Mouse (Mus musculus) heart, adult 10 weeks (tissue): ENCODE measurements around the gene Nufip1. TPM values are rescaled to one million over a fixed set of nuclear protein-coding genes. Genes with fewer than 3 reads are reported as not detected.

Source experiments
- polyA plus RNA-seq: library from polyadenylated mRNA; stranded (reverse); fragments of 350-450 nt; fragmentation: Illumina TruSeq; extraction: RNeasy Lipid Tissue Mini Kit (QIAGEN cat#74804); gene quantifications from one replicate; pipeline ENCODE4 v1.2.3, GENCODE M21; 2014; ENCODE audit warnings: low read depth, low replicate concordance

Nufip1 gene
- polyA plus RNA-seq = 3.5 TPM

GRCm38 (mm10) chr14:76110396-76111221 is at the start of gene Nufip1, which contains the start of gene Gpalpp1:
TSS of gene Nufip1 (plus strand) at chr14:76110891.
TSS of gene Gpalpp1 (minus strand) at chr14:76110760.

Other genes with a start within 250 kb of the Nufip1 start
- not detected for gene Kctd4, start 155.9 kb upstream of the Nufip1 start, polyA plus RNA-seq
- 14.8 TPM for gene Gtf2f2, start 100.0 kb upstream of the Nufip1 start, polyA plus RNA-seq
- 12.9 TPM for gene Gpalpp1, start 131 bp upstream of the Nufip1 start, polyA plus RNA-seq